Mouse (Mus musculus): Measurements from ENCODE around the gene A030014E15Rik.
"Not testable (repeated sequence)": the region's sequence is repeated elsewhere in the genome, so short reads cannot be mapped to it uniquely, and the experiment has no call there.

The A030014E15Rik gene

DNA sequence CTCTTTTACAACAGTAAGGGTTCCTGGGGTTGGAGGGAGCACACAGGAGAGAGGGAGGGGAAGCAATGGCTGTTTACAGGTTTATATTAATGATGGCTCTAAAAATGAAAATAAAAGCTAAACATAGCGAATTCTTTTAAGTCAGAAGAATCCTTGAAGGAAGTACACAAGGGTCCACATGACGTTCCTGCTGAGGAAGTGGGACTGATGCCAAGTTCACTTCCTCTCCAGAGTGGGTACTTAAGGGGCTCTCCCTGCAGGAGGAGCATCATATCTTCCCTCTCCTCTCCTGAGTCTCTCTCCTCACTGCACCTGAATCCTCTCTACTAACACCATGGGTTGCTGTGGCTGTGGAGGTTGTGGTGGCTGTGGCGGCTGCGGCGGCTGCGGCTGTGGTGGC is at the start of gene A030014E15Rik:
Gene A030014E15Rik, plus strand, starts transcription at position 268 of the 400 bp plus-strand sequence.
- no peak for DNase-seq (ENCODE audit: low read depth, low spot score)

DNA sequence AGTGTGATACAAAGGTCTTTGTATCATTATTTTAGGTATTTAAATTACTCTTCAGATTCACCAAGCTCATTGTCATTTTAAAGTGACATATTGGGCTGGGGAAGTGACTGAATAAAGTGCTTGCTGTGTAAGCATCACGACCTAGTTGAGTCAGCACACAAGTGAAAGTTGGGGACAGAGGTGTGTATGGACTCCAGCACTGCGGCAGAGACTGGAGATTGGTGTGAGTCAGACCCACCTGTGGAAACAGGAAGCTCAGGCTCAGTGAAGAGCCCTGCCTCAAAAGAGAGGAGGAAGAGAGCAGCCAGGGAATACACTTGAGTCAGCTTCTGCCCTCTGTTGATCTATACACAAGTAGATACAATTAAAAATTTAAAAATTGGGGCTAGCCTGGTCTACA is 45.5 kb upstream of the A030014E15Rik start:
- DNase-seq (ENCODE audit: low read depth, low spot score): no peak

DNA sequence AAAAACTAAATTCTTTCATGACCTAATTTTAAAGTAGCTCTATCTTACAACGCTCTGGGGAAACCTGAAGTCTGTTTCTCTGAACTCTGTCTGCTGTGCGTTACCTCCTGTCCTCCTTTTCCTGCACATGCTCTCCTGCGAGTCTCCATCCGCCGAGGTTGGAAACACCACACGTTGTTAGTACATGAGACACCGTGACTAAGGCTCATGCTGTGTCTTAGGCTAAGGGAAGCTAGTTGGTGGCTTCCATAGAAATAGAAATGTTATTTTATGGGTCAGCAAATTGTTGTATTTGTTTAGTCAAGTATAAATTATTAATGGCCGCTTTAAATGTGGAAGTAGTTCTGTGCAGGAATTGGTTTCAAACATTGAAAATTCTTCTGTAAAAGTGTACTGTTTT is 44.5 kb upstream of the A030014E15Rik start:
- no peak for DNase-seq (ENCODE audit: low read depth, low spot score)

DNA sequence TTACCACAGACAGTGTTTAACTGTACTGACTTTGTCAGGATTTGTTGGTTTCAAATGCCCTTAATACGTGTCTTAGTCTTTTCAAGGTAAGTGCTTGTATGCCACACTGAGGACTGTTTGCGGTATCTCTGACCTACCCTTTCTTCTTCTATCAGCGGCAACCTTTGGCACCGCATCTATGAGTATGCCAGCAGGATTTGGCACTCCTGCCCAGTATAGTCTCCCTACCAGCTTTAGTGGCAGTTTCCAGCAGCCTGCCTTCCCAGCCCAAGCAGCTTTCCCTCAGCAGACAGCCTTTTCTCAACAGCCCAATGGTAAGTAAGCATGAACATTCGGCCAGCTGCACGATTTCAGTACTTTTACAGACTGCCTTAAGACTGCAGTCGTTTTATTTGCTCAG is 31.4 kb upstream of the A030014E15Rik start:
- DNase-seq (ENCODE audit: low read depth, low spot score): no peak

DNA sequence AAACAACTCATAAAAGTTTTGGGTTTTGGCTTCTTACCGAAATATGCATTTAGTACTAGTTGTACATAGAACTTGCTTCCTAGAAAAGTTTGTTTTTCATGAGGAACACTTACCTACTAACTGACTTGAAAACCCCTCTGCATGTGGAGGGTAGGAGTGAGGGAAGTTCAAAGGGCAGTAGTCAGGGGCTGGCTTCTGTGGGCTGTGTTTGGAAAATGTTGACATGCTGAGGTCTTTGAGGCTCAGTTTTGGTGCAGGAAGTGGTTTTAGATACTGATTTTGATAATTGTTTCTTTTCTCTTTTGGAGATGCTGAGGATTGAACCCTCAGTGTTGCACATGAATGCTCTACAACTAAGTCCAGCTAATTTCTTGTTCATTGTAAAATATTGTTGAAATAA is 24.1 kb upstream of the A030014E15Rik start:
- DNase-seq (ENCODE audit: low read depth, low spot score): no peak

DNA sequence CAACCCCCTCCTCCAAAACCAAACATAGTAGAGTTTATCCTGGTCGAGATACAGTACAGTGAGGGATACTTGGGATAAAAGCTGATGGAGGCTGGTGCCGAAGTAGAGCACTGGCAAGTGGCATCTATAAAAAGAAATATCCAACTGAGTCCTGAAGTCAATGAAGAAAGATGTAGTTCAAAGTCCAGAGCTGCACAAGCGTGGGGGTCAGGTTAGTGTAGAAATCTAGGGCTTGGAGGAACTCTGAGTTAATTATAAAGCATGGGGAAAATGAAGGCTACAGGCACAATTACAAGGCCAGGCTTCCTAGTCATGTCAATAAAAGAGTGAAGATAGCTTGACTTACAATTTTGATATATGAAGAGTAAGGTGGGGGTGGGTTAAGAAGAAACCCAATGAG is 23.5 kb upstream of the A030014E15Rik start:
- no peak for DNase-seq (ENCODE audit: low read depth, low spot score)

DNA sequence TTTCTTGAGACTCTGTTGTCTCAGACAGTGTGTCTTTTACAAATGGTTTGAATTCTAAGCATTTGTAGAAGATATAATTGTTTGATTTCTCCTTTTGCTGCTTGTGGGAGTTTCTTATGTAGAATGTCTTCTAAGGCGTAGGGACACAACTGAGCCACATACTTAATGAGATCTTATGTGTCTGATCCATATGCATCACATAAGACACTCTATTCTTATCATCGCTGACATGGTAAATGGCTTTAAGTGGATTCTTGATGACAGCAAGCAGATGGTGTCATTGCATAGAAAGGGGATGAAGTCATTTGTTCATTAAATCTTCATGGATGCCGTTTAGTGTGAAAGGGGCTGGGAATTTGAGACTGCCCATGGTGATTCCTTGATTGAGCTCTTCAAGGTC is 18.8 kb upstream of the A030014E15Rik start:
- DNase-seq (ENCODE audit: low read depth, low spot score): no peak

DNA sequence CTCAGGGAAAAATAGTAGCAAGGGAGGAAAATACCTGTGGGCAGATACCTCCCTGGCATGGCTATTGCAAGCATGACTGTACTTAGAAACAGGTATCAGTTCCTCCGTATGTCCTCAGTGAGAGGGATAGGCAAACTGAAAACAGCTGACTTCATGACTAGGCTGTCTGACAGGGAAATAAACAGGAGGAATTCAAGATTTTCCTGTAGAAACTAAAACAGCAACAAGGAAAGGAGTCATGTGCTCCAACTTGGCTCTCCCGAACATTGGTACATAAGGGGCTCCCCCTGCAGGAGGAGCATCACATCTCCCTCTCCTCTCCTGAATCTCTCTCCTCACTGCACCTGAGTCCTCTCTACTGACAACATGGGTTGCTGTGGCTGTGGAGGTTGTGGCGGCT is 11.7 kb upstream of the A030014E15Rik start, which contains the start of gene A030005L19Rik:
Gene A030005L19Rik, plus strand, starts transcription at position 301 of the 400 bp plus-strand sequence.
- no peak for DNase-seq (ENCODE audit: low read depth, low spot score)

DNA sequence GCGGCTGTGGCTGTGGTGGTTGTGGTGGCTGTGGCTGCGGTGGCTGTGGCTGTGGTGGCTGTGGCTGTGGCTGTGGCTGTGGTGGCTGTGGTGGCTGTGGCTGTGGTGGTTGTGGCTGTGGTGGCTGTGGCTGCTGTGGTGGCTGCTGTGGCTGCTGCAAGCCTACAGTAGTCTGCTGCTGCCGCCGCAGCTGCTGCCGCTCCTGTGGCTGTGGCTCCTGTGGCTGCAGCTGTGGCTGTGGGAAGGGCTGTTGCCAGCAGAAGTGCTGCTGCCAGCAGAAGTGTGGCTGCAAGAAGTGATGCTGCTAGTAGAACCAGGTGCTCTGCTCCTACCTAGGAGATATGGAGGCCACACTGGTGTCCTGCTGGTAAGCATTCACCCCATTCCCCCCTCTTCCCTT is 11.3 kb upstream of the A030014E15Rik start:
- DNase-seq (ENCODE audit: low read depth, low spot score): not testable (repeated sequence)

DNA sequence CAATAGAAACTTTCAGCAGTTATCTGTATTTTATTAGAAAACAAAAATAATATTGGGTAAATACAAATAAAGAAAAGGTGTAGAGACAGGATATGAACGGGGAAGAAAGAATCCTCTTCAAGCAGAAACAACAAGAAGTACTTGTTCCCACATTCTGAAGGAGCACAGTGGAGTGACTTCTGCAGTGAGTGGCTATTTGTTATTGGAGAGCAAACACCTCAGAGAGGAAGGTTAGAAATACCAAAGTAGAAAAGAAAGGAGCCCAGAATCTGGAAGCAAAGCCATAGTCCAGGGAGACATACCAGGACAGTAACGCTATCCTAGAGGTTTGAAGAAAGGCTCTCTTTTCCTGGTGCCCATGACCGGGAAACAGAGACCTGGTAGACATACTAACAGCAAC is 5.8 kb downstream of the A030014E15Rik start:
- not testable (repeated sequence) for DNase-seq (ENCODE audit: low read depth, low spot score)

DNA sequence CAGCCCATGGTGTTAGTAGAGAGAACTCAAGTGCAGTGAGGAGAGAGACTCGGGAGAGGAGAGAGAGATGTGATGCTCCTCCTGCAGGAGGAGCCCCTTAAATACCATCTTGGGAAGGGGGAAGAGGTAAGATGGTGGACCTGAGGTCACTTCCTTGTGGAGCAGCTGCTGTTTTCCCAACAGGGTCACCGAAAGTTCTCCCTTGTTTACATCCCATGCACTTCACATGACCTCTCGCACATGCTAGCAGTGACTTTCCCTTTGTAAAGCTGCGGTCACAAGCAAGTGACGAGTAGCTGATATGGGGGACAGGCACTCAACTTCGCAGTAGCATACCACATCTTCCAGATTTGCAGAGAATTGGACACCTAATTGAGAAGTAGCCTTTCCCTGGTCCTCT is 6.6 kb downstream of the A030014E15Rik start, which contains the start of gene Gm6217:
Gene Gm6217, minus strand, starts transcription at position 74 of the 400 bp plus-strand sequence.
- DNase-seq (ENCODE audit: low read depth, low spot score): not testable (repeated sequence)

DNA sequence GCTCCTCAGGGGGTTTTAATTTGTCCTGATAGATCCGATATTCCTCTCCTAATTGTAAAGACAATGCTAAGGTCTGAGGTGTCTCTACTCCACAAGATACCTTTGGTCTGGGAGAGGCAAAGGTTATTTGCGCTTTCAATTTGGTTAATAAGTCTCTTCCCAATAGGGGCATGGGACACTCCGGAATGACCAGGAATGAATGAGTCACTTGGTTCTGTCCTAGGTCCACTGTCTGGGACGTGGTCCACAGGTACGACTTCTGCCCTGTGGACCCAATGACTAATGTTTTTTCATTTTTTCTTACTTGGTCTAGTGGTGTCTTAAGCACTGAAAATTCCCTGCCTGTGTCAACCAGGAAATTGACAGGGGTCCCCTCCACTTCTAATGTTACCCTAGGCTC is 13.9 kb downstream of the A030014E15Rik start:
- DNase-seq (ENCODE audit: low read depth, low spot score): no peak

DNA sequence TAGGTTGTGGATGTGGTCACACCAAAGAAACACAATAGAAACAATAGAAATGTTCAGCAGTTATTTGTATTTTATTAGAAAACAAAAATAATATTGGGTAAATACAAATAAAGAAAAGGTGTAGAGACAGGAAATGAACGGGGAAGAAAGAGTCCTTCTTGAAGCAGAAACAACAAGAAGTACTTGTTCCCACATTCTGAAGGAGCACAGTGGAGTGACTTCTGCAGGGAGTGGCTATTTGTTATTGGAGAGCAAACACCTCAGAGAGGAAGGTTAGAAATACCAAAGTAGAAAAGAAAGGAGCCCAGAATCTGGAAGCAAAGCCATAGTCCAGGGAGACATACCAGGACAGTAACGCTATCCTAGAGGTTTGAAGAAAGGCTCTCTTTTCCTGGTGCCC is 17.8 kb downstream of the A030014E15Rik start:
- DNase-seq (ENCODE audit: low read depth, low spot score): not testable (repeated sequence)

DNA sequence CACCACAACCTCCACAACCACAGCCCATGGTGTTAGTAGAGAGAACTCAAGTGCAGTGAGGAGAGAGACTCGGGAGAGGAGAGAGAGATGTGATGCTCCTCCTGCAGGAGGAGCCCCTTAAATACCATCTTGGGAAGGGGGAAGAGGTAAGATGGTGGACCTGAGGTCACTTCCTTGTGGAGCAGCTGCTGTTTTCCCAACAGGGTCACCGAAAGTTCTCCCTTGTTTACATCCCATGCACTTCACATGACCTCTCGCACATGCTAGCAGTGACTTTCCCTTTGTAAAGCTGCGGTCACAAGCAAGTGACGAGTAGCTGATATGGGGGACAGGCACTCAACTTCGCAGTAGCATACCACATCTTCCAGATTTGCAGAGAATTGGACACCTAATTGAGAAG is 18.6 kb downstream of the A030014E15Rik start, which contains the start of gene A030003K21Rik:
Gene A030003K21Rik, minus strand, starts transcription at position 94 of the 400 bp plus-strand sequence.
- not testable (repeated sequence) for DNase-seq (ENCODE audit: low read depth, low spot score)

DNA sequence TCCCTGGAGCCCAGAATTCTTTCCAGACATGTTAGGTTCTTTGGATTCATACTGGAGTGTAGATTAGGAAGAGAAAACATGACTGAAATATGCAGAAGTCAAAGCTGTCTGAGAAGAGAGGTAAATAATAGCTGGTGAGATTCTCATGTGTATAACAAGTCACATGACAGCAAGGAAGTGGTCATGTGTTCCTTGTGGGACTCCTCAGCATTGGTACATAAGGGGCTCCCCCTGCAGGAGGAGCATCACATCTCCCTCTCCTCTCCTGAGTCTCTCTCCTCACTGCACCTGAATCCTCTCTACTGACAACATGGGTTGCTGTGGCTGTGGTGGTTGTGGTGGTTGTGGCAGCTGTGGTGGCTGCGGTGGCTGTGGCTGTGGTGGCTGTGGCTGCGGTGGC is 21.3 kb downstream of the A030014E15Rik start:
- DNase-seq (ENCODE audit: low read depth, low spot score): not testable (repeated sequence)

DNA sequence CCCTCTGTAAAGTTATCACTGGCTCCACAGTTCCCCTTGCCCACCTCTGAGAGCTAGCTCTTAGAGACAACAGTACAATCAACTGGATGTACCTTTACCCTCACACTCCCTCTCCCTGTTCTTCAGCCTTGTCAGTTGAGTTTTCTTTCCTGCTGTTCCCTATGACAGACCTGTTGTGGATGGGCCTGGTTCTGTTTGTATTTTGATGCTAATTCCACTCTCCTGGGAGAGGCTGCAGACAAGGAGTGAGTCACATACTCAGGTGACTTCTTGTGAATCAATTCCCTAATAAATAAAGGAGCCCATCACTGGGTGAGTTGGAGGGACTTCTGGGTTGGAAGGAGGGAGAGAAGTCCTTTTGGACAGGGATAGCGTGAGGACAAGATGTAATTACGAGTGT is 23.9 kb downstream of the A030014E15Rik start:
- DNase-seq (ENCODE audit: low read depth, low spot score): no peak

DNA sequence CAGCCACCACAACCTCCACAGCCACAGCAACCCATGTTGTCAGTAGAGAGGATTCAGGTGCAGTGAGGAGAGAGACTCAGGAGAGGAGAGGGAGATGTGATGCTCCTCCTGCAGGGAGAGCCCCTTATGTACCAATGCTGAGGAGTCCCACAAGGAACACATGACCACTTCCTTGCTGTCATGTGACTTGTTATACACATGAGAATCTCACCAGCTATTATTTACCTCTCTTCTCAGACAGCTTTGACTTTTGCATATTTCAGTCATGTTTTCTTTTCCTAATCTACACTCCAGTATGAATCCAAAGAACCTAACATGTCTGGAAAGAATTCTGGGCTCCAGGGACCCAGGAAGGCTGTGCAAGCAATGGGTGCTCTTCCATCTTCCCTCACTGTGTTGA is 31.2 kb downstream of the A030014E15Rik start, which contains the start of gene Gm7544:
Gene Gm7544, minus strand, starts transcription at position 101 of the 400 bp plus-strand sequence.
- not testable (repeated sequence) for DNase-seq (ENCODE audit: low read depth, low spot score)

DNA sequence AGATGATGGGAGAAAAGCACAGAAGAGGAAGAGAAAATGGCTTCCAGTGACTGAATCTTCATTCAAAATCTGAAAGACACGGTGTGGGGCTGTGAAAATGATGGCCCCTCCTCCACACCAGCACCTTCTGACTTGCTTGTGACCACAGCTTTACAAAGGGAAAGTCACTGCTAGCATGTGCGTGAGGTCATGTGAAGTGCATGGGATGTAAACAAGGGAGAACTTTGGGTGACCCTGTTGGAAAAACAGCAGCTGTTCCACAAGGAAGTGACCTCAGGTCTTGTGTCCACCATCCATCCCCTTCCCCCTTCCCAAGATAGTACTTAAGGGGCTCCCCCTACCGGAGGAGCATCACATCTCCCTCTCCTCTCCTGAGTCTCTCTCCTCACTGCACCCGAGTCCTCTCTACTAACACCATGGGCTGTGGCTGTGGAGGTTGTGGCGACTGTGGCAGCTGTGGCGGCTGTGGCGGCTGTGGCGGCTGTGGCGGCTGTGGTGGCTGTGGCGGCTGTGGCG is 35.2 kb downstream of the A030014E15Rik start, which contains the start of gene Gm47955:
Gene Gm47955, plus strand, starts transcription at position 417 of the 516 bp plus-strand sequence.
- no peak for DNase-seq (ENCODE audit: low read depth, low spot score)

DNA sequence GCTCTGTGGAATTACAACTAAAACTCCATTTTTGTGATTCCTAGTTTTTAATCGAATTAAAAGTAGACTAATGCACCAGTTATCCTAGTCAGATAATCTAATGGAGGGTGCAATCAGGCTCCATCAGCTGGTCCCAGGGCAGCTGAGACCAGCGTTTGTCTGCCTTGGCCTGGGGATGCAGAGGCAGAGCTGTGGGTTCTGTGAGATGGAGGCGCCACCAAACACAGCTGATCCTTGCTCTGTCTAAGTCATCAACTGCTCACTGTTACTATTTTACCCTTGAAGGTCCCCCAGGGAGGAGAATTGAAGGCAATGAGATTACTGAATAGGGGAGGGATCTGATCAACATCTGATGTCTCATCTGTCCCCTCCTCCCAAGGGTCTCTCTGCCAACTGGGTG is 41.7 kb downstream of the A030014E15Rik start:
- no peak for DNase-seq (ENCODE audit: low read depth, low spot score)

DNA sequence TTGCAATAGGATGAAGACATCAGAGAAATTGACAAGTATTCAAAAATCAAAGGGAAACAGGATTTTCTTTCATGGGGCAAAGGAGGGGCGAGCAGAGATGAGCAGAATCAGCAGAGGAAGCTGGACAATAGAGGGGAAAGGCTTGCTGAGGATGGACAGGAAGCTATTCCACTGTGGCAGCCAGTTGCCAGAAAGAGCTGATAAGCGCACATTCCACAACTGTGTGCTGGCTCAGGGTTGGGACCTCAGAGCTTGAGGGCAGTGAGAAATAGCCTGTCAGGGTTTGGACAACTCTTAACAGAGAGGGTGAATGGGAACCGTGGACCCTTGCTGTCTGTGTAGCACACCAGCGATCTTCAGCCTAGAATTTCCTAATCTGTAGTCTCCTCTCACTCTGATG is 47.3 kb downstream of the A030014E15Rik start:
- DNase-seq (ENCODE audit: low read depth, low spot score): no peak

DNA sequence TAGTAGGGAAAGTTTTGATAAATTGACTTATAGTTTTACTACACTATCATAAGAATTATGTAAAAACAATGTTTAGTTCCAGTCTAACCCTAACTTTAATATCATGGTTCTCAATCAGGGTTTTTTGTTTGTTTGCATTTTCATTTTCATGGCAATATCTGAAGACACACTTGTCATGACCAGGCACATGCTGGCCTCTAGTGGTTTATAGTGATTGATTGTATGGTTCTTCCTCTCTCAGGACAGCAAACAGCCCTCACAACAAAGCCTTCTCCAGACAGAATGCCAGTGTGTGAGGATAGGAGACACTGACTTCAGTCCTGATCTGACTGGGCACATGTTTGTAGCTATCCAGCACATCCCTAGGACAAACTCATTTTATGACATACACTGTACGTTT is 48.5 kb downstream of the A030014E15Rik start:
- DNase-seq (ENCODE audit: low read depth, low spot score): no peak

DNA sequence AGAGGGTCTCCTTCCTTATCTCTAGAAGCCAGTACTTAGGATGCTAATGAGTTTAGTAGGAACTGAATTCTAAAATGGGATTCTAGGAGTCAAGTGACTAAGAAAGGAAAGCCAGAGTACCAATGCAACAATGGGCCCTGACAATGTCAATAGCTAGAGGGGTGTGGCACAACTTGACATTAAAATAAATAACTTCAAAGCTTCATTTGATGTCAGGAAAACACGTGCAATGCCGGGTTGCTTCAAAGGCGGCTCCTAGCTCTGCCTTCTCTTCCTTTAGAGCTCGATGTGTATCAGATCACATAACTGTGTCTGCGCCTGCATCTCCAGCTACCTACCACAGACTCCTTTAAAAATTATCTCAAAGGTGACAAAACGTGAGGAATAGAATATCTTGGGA is 49.2 kb downstream of the A030014E15Rik start:
- no peak for DNase-seq (ENCODE audit: low read depth, low spot score)

DNA sequence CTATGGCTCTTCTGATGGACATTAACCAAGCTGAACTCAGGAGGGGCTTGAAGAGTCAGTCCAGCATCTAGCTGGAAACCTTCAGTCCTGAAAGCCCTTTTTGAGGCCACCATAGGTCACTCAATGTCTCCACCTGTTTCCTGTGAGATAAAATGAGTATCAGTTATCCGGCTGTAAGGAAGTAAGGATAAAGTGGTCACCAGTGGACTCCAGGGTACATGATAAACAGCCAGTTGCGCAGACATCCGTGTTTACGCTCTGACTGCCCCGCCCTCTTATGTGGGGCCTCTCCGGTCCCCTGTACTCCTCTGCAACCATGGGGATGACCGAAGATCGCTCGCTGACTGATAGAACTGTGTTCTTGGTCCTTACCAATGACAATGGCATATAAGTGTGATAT is 49.6 kb downstream of the A030014E15Rik start:
- DNase-seq (ENCODE audit: low read depth, low spot score): no peak
